Mouse (Mus musculus) monocyte, adult 5-6 weeks (primary cell): ENCODE results near the gene Mnat1. TPM values are rescaled to one million over a fixed set of nuclear protein-coding genes. Genes with fewer than 3 reads are reported as not detected.
"Not testable (repeated sequence)": the region's sequence is repeated elsewhere in the genome, so short reads cannot be mapped to it uniquely, and the experiment has no call there.

Source experiments
- ATAC-seq: fragments of 153-309, 156-312 bp; replicated peaks from 2 replicates; pipeline ENCODE4 v1.8.0; 2017; ENCODE audit warnings: mild to moderate bottlenecking; ENCODE audit not compliant: low TSS enrichment, insufficient number of reproducible peaks, severe bottlenecking, poor library complexity, low FRiP score
- total RNA-seq: library from RNA; stranded (forward); fragments of 200-1000, 200-491, 200-594 nt; gene quantifications from 3 replicates; pipeline ENCODE4 v1.2.3, GENCODE M21; 2017

Gene Mnat1
- total RNA-seq, 1 experiment from 2014 or later = 16.9 TPM

DNA sequence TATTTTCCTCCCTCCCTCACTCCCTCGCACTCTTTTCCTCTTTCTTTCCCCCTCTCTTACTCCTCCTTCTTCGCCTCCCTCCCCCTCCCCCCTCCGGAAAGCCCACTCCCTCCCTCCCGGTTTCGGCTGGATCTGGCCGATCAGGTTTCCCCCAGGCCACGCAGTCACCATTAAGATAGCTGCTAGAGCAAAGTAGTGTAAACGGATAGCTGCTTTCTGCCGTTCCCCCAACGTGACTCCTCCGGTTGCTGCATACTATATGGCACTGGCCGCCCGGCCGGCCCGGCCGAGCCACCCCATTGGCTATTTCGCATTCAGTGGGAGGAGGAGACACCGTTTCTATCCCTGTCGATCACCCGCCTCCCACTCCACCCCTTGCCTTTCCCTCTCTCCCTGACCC, 10.3 kb upstream of the Mnat1 start, which contains the start of gene Six4:
Gene Six4 (minus strand): TSS at position 261 of the 400 bp plus-strand sequence.
- no peak for ATAC-seq

DNA sequence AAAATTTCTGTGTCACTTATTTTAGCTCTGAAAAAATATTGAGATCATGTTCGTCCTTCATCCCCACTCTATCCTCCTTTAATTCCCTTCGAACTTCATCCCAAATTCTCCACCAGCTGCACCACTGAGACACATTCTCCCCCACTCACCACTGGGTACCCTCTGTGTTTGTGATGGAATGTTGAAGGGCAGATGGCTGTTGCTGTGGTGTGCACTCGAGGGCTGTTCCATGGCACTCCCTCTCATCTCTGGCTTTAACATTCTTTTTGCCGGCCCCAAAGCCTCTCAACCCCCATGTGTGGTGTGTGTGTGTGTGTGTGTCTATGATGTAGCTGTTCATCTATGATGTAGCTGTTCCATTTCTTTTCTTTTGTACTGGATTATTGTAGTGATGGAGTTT, 1.7 kb downstream of the Mnat1 start:
- ATAC-seq = no peak

DNA sequence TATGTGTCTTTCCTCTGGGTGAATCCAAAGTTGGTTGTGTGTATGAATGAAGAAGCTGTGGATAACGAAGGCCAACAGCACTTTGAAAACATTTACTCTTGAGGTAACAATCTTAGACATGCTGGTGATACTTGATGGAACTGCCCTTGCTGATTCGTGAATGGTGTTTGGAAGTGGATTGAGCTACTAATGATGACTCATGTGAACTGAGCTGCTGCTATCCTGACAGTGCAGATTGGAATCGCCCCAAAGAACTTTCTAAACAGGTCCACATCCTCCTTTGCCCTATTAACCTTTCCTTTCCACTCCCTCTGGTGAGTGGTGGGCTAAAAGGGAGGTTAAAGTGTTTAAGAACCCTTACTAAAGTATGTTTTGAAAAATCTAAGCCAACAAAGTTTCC, 17.2 kb downstream of the Mnat1 start:
- no peak for ATAC-seq

DNA sequence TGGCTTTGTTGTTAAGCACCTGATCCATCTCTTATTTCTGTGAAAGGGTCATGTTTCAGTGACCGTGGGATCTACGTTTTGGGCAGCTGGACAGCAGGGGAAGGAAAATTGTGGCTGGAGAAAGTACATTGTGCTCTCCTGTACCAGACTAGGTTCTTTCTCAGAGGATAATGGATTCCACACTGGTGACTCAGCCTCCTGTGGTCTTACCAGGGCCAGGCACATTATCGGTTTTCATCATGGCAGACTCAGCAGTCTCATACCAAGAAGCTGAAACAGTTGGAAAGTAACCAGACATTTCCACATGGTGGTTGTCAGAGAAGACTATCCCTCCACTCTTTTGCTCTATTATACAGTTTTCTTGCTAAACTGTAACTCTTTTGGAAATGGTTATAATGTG, 23.7 kb downstream of the Mnat1 start:
- ATAC-seq = no peak

DNA sequence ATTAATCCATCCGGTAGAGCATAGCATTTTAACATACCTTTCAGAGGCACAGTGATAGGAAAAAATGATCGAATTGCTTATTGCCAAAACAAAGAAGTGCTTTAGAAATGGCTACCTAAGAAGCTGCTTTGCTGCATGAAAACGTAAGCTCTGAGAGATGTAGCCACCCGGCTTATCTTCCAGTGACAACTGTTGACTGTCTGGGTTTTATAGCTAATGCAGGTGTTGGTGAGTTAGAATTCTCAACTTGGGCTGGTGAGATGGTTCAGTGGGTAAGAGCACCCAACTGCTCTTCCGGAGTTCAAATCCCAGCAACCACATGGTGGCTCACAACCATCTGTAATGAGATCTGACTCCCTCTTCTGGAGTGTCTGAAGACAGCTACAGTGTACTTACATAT, 27.5 kb downstream of the Mnat1 start:
- not testable (repeated sequence) for ATAC-seq

DNA sequence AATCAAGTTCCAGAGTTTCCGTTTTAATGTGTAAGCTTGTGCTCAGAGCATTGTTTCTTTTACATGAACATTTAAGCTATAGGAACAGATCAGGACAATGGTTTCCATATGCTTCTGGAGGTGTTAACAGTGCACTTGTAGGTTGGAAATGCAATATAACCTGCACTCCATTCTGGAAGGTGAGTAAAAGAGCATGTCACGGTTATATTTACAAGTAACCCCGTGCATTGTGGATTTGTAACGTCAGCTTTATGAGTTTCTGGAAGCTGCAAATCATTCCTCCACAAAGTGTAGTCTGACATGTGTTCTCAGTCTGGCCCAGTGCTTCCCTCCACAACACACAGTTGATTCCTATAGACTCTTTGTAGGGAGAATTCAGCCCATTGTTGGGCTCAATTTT, 30.6 kb downstream of the Mnat1 start:
- ATAC-seq = no peak

DNA sequence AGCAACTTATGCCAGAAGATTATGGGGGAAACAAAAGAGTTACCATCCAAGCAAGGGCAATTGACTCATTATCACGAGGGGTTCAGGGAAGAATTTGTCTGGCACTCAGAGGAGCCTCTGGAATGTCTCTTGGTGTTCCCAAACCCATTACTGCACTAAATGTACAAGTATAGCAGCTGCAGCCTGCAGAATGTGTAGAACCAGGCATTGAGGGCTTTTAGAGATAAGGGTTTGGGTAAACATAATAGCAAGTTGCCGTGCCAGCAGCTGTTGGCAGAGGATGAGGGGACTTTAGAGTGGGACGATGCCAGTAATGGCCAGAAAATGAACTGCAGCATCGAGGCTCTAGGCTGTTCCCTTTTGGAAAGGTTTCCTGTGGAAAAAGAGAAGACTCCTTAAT, 36.8 kb downstream of the Mnat1 start:
- ATAC-seq = no peak

DNA sequence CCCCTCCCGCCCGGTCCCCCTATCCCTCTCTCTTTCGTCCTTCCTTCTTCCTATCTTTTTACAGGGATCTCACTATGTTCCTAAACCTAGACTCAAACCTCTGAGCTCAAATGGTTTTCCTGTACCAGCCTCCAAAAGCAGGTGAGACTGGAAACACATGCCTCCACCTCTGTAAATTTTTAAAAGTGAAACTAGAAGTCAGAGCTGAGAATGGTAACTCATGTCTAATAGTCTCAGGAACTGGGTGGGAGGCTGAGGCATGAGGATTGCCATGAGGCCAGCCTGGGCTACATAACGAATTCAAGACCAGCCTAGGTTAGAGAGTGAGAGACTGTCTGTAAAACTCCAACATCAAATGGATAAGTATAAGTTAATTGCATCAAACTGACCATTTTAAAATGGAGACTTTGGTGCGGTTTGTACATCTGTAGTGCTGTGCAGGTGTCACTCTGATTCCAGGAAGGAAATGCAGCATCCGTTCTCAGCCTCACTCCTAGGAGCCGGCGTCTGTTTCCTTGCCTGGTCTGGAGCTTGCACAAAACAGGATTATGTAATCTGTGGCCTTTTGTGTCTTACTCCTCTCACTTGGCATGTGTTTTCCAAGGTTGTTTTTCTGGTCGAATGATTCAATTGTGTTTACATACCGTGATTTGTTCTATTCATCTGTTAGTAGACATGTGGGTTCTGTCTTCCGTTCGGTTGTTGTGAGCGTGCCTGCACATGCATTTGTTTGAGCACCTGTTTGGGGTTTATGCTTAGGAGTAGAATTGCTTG, 39.1 kb downstream of the Mnat1 start:
- no peak for ATAC-seq

DNA sequence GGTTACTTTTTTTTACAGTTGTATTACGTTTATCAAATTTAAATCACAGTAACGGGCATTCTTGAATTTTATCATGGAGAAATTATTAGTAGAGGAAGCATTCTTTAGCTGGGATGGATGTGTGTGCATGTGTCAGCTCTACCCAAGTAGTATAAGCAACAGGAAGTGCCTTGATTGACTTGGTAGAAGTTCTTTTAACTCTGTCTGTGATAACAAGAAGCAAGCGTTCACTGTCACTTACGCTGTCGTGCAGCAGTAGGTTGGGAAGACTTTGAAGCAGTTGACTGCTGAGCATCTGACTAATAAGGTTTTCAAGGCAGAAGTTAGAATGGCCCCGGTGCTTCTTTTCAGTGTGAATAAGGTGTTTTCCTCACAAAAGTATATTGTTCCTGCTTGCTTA, 47.3 kb downstream of the Mnat1 start:
- ATAC-seq = no peak

DNA sequence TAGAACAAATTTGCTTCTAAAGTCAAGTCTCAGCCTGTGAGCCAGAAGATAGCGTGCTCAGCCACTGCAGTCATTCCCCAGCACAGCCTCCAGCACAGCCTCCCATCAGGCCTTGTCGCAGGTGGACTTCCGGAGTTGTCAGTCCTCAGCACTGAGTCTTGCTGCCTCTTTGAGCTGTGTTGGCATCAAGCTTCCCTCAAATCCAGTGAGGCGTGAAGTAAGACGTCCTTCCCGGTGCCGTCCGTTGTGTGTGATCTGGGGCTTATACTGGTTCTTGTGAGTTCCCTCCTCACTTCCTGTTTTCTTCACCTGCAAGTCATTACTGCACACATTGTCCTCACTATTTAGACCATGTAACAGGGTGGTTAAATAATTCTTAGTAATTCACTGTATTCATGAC, 60.4 kb downstream of the Mnat1 start:
- no peak for ATAC-seq

DNA sequence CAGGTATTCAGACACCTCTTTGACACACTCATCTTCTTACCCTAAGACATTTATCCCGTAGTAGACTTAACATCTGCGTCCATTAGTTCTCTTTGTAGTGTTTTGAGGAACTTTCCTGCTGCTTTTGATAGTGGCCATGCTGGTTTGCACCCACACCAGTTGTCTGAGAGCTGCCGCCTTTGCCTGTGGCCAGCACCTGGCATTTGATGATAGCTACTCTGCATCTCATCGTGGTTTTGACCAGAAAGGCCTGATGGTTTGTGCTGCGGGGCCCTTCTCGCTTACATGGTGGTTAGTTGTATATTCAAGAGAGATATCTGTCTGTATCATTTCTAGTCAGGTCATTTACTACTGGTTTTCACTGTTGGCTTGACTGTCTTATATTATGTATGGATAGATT, 73.8 kb downstream of the Mnat1 start:
- ATAC-seq = no peak

DNA sequence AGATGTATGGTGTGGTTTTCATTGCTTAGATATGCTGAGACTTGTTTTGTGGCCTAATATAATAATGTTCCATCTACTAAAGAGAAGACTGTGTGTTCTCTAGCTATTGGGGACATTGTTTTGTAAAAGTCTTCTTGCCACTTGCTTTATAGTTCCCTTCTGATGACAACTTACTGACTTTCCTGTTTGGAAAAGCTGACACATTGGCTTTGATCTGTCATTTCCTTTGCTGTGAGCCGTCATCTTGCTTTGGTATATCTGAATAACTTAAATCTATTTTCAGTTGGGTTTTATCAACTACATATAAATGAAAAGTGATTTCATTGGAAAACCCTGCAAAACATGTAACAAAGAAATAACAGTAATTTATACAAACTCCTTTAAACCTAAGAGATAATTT, 74.9 kb downstream of the Mnat1 start:
- no peak for ATAC-seq

DNA sequence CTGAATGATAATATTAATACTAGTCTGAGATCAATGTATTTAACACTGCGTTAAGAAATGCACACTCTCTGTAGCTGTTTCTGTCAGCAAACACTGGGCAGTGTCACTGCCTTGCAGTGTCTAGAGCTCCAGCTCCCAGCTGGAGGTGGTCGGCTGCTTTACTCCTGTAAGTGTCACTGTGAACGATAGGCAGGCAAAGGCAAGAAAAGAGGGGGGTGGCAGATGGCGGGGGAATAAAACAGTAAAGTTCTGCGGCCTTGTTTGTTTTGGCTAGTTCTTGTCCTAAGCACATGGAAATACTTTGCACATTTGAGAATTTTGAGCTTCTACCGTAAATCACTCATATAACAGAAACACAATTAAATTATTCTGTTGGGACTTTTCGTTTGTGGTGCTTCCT, 75.9 kb downstream of the Mnat1 start:
- ATAC-seq = no peak

DNA sequence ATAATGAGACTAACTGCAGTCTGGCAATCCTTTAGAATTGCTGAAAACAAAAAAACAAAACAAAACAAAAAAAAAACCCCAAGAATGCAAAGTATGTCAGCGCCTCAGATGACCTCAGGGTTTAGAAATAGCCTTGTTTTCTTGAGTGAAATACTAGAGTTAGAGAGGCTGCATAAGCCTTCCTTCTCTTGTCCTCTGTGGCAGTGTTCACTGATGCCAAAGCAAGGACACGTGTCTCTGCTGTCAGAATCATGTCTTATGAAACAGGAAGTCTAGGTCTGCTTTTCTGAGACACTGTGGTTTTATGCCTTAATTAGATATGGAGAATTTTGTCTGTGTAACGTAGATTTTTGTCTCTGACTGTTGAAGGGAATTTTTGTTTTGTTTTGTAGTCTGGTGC, 78.1 kb downstream of the Mnat1 start:
- 0 out of 2 replicates have a peak, but pooled peaks have one; percentile 56 for ATAC-seq

DNA sequence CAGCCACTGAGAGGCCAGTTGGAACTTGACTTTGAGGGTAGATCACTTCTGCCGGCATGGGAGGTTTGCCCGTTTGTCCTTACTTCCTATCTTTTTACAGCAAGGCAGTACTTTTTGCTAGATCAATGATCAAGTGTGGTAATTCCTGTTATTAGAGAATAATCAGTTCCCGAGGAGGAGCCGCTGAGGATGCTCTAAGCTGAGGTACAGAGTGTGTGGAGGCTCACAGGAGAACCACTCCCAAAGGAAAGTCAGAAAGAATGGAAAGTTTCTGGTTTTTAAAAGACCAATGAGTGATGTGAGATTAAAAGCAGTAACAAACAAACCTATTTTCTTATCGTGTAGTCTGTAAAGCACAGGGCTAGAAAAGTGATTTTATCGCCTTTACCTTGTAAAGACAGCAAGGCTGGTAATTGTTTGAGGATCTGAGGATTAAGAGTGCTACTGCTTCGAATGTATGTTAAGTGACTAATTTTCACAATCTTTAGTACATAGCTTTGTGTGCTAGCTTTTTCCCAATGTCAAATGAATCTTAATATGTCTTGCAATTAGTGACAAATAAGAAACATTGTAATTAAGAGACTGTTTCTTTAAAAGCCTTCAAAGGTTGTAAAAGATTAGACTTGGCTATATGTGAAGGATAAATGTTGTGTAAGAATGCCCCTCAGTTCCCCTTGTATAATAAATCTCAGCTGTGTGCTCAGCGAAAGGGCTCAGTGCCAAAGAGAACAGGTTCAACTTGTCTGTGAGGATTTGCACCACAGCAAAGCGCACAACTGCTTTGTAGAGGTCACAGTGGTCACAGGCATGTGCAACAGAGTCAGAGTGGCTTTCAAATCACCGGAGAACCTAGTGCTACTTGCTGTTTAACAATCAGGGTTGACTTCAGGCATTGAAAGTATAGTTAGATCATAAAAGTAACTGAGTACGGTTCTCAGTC, 82.5 kb downstream of the Mnat1 start:
- no peak for ATAC-seq

DNA sequence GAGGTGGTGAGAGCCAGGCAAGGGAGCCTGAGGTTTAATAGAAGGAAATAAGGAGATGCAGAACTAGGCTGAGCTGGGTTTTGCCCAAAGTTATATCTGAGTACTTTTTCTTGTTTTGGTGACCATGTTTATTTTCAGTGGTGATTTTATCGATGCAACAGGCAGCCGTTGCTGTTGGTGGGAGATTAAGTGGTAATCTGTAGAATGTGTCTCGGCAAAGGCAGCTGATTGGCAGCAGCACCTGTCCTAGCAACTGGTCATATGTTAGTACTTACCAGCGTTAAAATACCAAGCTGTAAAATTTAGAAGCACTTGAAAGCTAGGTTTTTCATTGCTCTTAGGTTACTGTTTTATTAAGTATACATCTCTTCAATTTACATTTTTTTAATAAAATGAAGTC, 83.5 kb downstream of the Mnat1 start:
- no peak for ATAC-seq

DNA sequence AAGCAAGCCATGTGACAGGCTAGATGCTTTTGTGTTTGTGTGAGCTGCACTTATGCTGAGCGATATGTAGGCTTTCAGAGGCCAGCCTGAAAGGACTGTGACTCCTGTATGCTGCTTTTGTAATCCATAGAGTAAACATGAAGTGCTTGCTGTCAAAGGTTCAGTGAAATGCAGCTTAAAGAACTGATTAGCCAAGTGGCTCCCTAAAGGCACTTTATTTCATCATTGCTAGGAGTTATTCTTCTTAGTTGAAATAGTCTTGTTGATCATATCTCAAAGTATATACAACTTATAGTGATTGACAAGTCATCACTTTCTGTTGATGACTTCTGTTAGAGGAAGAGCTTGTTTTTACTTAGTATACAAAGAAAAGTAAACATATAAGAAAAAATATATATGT, 83.9 kb downstream of the Mnat1 start:
- no peak for ATAC-seq

DNA sequence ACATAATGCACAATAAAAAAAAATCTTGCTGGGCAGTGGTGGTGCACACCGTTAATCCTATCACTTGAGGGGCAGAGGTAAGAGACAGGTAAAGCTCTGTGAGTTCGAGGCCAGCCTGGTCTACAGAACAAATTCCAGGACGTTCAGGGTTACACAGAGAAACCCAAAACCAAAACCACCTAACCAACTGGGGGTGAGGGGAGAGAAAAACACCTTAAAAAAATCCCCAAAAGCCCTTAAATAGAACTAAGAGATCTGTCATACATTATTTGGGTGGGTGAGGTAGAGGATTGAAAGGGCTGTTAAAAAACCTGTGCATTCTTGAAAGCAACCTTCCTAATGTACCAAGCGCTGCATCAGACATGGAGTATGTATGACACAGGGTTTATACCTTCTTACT, 85.0 kb downstream of the Mnat1 start:
- ATAC-seq = no peak

DNA sequence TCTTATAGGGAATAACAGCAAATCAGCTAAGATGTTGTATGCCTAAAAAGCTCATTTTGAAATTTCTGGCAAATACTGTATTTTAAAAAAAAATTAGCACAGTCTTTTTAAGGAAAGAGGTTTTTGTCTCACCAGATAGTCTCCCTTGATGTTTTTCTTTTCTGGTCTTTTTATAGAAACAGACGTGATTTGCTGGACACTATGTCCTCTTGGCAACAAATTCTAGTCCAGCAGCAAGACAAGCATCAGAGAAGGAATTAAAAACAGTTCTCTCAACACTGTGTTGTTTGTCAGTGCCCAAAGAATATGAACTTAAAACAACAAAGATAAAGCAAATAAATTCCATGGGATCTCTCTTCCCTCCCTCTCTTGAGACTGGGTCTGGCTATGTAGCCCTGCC, 85.6 kb downstream of the Mnat1 start:
- no peak for ATAC-seq

DNA sequence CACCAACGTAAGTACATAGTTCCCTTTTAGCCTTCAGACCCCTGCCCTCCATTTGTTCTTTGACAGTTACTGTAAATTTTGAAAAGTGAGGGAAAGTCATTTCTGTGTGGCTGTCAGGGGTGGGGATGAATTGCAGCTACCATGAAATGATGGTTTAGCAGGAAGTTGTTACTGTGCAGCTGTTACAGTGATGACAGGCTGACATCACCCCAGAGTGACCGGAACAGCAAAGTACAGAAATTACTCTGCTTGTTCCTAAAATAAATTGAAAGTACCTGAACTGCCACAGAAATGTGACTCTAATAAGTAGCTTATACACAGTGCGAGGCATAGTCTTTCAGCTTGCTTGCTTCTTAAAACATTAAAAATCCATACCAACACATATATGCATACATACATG, 86.9 kb downstream of the Mnat1 start:
- no peak for ATAC-seq
